In the genomic region with DNA sequence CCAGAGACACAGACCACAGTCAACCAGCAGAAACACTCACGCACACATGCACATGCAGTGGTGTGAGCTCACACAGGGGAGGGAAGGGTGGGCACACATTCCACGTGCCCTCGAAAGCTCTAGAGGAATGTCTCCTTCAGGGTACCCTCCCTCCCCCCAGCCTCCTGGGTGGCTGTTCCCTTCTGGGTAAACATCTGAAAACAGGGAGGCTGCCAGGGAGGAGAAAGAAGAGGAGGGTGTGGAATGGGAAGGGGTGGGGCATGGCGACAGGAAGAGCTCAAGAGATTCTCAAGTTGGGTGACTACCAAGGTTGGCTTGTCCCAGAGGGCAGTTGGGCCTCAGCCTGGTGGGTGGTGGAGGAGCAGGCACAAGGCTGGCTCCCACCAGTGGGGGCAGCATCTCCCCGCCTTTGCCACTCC, we compare ENCODE assay signal across 10 mouse cellular contexts.
DNase-seq lines count a peak whose midpoint lies in the region; ATAC-seq and TF ChIP-seq lines count a peak whose summit lies in the region.
"Had no signal": no experiment of that assay in that cellular context is flagged by ENCODE, and none has a peak within 500 bp of the region (broad histone marks: within the 10 kb centered on the region; RNA-seq: fewer than 3 reads in every experiment).

No protein-coding gene starts in this region.

- TF ChIP-seq CTCF in heart, adult 2 months (IDR thresholded peaks at IDR 0.05) = peak; percentile 33

- no peak overlapping the region for H3K9ac ChIP-seq in heart, adult 2 months (ENCODE audit: low read depth, low read length)
- H3K9ac ChIP-seq: neural tube, embryonic 13.5 days had no signal

- no peak overlapping the region for H3K4me3 ChIP-seq in heart, adult 2 months
- H3K4me3 ChIP-seq in limb, embryonic 10.5 days = no peak overlapping the region
- H3K4me3 ChIP-seq: neural tube, embryonic 13.5 days had no signal

- H3K79me2 ChIP-seq in heart, adult 2 months (replicated peaks; ENCODE audit: control insufficient read depth, insufficient read depth, low read length) = no peaks in the 10 kb centered on the region

- no peak for TF ChIP-seq EP300 in heart, adult 2 months (IDR thresholded peaks at IDR 0.05; ENCODE audit: insufficient read depth, low read depth, low read length)

- H3K36me3 ChIP-seq in heart, adult 2 months (ENCODE audit: control insufficient read depth, insufficient read depth, low read length) = no peaks in the 10 kb centered on the region
- H3K36me3 ChIP-seq in limb, embryonic 10.5 days = no peaks in the 10 kb centered on the region
- H3K36me3 ChIP-seq: neural tube, embryonic 13.5 days had no signal

- no peaks in the 10 kb centered on the region for H3K27me3 ChIP-seq in heart, adult 2 months (ENCODE audit: control insufficient read depth, insufficient read depth, low read length)
- peaks cover 32% of the 10 kb centered on the region for H3K27me3 ChIP-seq in limb, embryonic 10.5 days (ENCODE audit: low read depth, poor library complexity, severe bottlenecking)
- H3K27me3 ChIP-seq: neural tube, embryonic 13.5 days had no signal

- H3K9me3 ChIP-seq in limb, embryonic 10.5 days (replicated peaks) = no peaks in the 10 kb centered on the region
- H3K9me3 ChIP-seq: neural tube, embryonic 13.5 days had no signal

- no peak for TF ChIP-seq POLR2A in heart, adult 2 months (IDR thresholded peaks at IDR 0.05; ENCODE audit: insufficient read depth, low read depth, low read length)

- peak in 1 of 2 experiments; percentile 6 for DNase-seq in heart, adult 2 months
- DNase-seq in heart, adult 9 months (ENCODE audit: low spot score in 2 of 2) = no peak
- DNase-seq in retina, postnatal 1 day = peak; percentile 11
- DNase-seq in retina, embryonic 14.5 days (ENCODE audit: low spot score) = no peak
- peak; percentile 50 for DNase-seq in heart, postnatal 4 days
- peak; percentile 18 for DNase-seq in skeletal muscle tissue, adult 2 months (ENCODE audit: low read depth, low spot score)
- DNase-seq in limb, embryonic 10.5 days (ENCODE audit: low spot score) = no peak
- DNase-seq: thymus, adult 2 months had no signal

- no peaks in the 10 kb centered on the region; the same call in 1 of the 2 replicates for H3K4me1 ChIP-seq in heart, adult 2 months (ENCODE audit: control insufficient read depth, insufficient read depth, low read length)
- no peaks in the 10 kb centered on the region for H3K4me1 ChIP-seq in limb, embryonic 10.5 days
- H3K4me1 ChIP-seq: neural tube, embryonic 13.5 days had no signal

- 46% methylated on average over 5 of the region's 5 CpGs for WGBS in heart, adult 2 months
- 42% methylated on average over 5 of the region's 5 CpGs for WGBS in limb, embryonic 10.5 days

- no peak for ATAC-seq in inflammation-experienced regulatory T-cells, adult 6 months

- no peak overlapping the region for H3K27ac ChIP-seq in heart, adult 2 months
- no peak overlapping the region for H3K27ac ChIP-seq in limb, embryonic 10.5 days
- H3K27ac ChIP-seq: neural tube, embryonic 13.5 days had no signal

- intact Hi-C loops in heart, adult 2 months (cut with DNase I) = loop anchor here (10.0 kb wide), 1 partner anchor 84 kb away; no protein-coding TSS in a partner anchor

Comparison
In these comparisons a context has a peak if more than half of its experiments do, and no peak if none do; other contexts are left out.
1. DNase-seq: peak in retina, postnatal 1 day (single experiment), heart, postnatal 4 days (single experiment) and skeletal muscle tissue, adult 2 months (single experiment); none in heart, adult 9 months (0 of 2), retina, embryonic 14.5 days (single experiment) and limb, embryonic 10.5 days (single experiment).